Mouse (Mus musculus): ENCODE data around the gene Kcna5. TPM values are rescaled to one million over a fixed set of nuclear protein-coding genes. Genes with fewer than 3 reads are reported as not detected.

Gene Kcna5
- total and polyA plus RNA-seq, 2 experiments from 2014 or later: 3.4 to 4.8 TPM

DNA sequence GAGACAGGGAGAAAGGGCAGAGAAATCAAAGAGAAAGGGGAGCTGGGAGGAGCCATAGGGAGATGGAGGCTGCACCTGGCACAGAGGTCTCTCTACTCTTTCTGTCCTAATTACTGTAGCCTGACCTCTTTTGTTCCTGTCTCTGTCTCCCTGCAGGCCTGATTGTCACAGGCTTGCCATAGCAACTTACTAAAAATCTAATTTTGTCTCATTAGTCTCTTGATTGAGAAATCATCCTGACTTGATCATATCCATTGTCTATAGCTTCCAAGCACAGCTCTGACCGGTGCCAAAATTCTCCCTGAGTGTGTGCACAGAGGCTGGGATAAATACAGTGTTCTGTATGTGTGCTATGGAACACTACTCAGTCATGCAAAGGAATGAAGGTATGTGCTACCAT, 25.5 kb upstream of the Kcna5 start:
- no peaks in the 10 kb centered on the region for H3K27me3 ChIP-seq (ENCODE audit: insufficient read depth, low read length)

GRCm38 (mm10) chr6:126560036-126560435, 24.8 kb upstream of the Kcna5 start:
- Histone ChIP-seq H3K4me2 (ENCODE audit: low read depth, low read length) (no peak overlapping the region), H3K4me3 (ENCODE audit: low read length) (no peak overlapping the region)
- DNase-seq (ENCODE audit: low spot score): peak; percentile 50

More for the DNA sequence above, 25.5 kb upstream of the Kcna5 start:
- Histone ChIP-seq H3K4me2 (ENCODE audit: low read depth, low read length) (no peak overlapping the region), H3K9ac (replicated peaks; ENCODE audit: low read length) (no peak overlapping the region), H3K36me3 (ENCODE audit: insufficient read depth, low read length) (no peaks in the 10 kb centered on the region), H3K9me3 (ENCODE audit: low read length) (no peaks in the 10 kb centered on the region), H3K4me3 (ENCODE audit: low read length) (no peak overlapping the region), H3K4me1 (ENCODE audit: insufficient read depth, low read length) (no peaks in the 10 kb centered on the region), H3K27ac (peak overlapping the region; percentile 41; the same call in 1 of the 2 replicates)
- ATAC-seq: no peak
- TF ChIP-seq CTCF (IDR thresholded peaks at IDR 0.05; ENCODE audit: low read depth): no peak
- DNase-seq (ENCODE audit: low spot score): no peak
- WGBS: 50% methylated on average over 1 of the region's 1 CpGs

DNA sequence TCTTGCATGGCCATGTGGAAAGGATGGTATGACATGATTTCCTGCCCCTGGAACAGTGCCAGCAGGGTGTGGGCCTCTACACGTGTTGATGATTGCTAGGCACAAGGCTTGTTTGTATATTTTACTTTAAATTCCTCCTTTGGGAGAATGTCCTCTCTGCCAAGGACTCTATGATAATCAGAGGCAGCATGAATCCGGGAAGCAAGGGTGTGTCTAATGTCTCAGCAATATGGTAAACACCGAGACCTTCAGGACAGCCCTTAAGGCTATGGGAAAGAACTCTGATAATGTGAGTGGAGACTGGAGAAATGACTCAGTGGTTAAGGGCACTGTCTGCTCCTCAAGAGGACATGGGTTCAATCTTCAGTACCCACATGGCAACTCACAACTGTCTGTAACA, 23.1 kb upstream of the Kcna5 start:
- no peak for TF ChIP-seq CTCF (IDR thresholded peaks at IDR 0.05; ENCODE audit: low read depth)
- H3K27me3 ChIP-seq (ENCODE audit: insufficient read depth, low read length): no peaks in the 10 kb centered on the region
- DNase-seq (ENCODE audit: low spot score) (no peak), ATAC-seq (no peak)
- H3K4me3 ChIP-seq (ENCODE audit: low read length): no peak overlapping the region
- no peaks in the 10 kb centered on the region for H3K4me1 ChIP-seq (ENCODE audit: insufficient read depth, low read length)
- no peaks in the 10 kb centered on the region for H3K36me3 ChIP-seq (ENCODE audit: insufficient read depth, low read length)
- H3K27ac ChIP-seq: no peak overlapping the region
- 66% methylated on average over 3 of the region's 3 CpGs for WGBS
- H3K9me3 ChIP-seq (ENCODE audit: low read length): no peaks in the 10 kb centered on the region
- H3K9ac ChIP-seq (replicated peaks; ENCODE audit: low read length): no peak overlapping the region
- H3K4me2 ChIP-seq (ENCODE audit: low read depth, low read length): no peak overlapping the region

More at GRCm38 (mm10) chr6:126560036-126560435, 24.8 kb upstream of the Kcna5 start:
- Histone ChIP-seq H3K27me3 (ENCODE audit: insufficient read depth, low read length) (no peaks in the 10 kb centered on the region), H3K9ac (replicated peaks; ENCODE audit: low read length) (no peak overlapping the region), H3K27ac (peak overlapping the region; percentile 41; the same call in 1 of the 2 replicates), H3K9me3 (ENCODE audit: low read length) (no peaks in the 10 kb centered on the region), H3K36me3 (ENCODE audit: insufficient read depth, low read length) (no peaks in the 10 kb centered on the region), H3K4me1 (ENCODE audit: insufficient read depth, low read length) (no peaks in the 10 kb centered on the region)
- 20% methylated on average over 8 of the region's 8 CpGs for WGBS
- TF ChIP-seq CTCF (IDR thresholded peaks at IDR 0.05; ENCODE audit: low read depth): no peak
- peak; percentile 13; the same call in 1 of the 2 replicates for ATAC-seq

- no peaks in the 10 kb centered on the region for H3K36me3 ChIP-seq (ENCODE audit: insufficient read depth, low read length)
- peak; percentile 70 for DNase-seq (ENCODE audit: low spot score)
- ATAC-seq: peak; percentile 81
- no peak overlapping the region for H3K4me3 ChIP-seq (ENCODE audit: low read length)
- no peaks in the 10 kb centered on the region for H3K9me3 ChIP-seq (ENCODE audit: low read length)
- H3K9ac ChIP-seq (replicated peaks; ENCODE audit: low read length): no peak overlapping the region
- H3K4me1 ChIP-seq (ENCODE audit: insufficient read depth, low read length): no peaks in the 10 kb centered on the region
- no peak overlapping the region for H3K27ac ChIP-seq
- no peaks in the 10 kb centered on the region for H3K27me3 ChIP-seq (ENCODE audit: insufficient read depth, low read length)
- TF ChIP-seq CTCF (IDR thresholded peaks at IDR 0.05; ENCODE audit: low read depth): peak; percentile 77
- H3K4me2 ChIP-seq (ENCODE audit: low read depth, low read length): no peak overlapping the region
- WGBS: 22% methylated on average over 9 of the region's 9 CpGs
Measured at GRCm38 (mm10) chr6:126553812-126554211, 18.6 kb upstream of the Kcna5 start.

GRCm38 (mm10) chr6:126551862-126552395, 16.7 kb upstream of the Kcna5 start:
- H3K4me3 ChIP-seq (ENCODE audit: low read length): no peak overlapping the region
- DNase-seq (ENCODE audit: low spot score): peak; percentile 85
- H3K9me3 ChIP-seq (ENCODE audit: low read length): no peaks in the 10 kb centered on the region
- H3K4me1 ChIP-seq (ENCODE audit: insufficient read depth, low read length): no peaks in the 10 kb centered on the region
- no peaks in the 10 kb centered on the region for H3K27me3 ChIP-seq (ENCODE audit: insufficient read depth, low read length)
- H3K27ac ChIP-seq: no peak overlapping the region
- WGBS: 18% methylated on average over 9 of the region's 9 CpGs
- H3K36me3 ChIP-seq (ENCODE audit: insufficient read depth, low read length): no peaks in the 10 kb centered on the region
- H3K4me2 ChIP-seq (ENCODE audit: low read depth, low read length): no peak overlapping the region
- ATAC-seq: peak; percentile 71
- peak; percentile 99 for TF ChIP-seq CTCF (IDR thresholded peaks at IDR 0.05; ENCODE audit: low read depth)
- no peak overlapping the region for H3K9ac ChIP-seq (replicated peaks; ENCODE audit: low read length)

DNA sequence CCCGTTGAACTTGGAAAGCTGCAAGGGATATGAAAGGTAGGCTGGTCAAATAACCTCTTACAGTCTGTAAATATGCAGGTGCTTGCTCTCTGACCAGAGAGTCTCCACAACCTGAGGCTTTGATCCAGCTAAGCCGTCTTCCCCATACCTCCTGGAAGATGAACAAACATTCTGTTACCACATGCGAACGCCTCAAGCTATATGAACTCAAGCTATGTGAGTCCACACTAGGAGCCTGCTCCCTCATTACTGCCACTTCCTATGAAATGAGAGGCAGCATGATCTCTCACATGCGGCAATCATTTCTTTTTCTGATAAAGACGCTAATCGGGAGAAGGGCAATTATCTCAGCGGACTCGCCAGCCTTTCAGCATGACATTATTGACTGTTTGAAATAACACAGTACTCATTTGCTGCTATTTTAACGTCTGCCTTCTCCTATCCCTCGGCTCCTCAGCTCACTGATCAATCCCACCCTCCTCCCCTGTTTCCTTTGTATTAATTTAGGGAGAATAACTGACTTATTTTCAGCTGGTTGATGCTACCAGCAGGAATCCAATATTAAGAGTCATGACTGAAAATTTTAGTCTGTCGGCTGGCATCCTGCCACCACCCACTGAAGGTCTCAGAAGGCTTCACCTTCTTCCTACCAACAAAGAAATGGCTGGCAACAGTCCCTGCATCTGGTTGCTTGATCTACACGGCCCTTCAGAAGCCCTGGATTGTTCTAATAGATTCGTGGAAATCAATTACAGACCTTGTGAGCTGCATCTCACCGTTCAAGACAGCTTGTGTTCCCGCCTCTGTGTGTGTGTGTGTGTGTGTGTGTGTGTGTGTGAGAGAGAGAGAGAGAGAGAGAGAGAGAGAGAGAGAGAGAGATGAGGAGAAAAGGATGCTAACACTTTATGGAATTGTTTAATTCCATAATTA, 9.2 kb upstream of the Kcna5 start:
- WGBS: 45% methylated on average over 16 of the region's 16 CpGs
- Histone ChIP-seq H3K4me1 (ENCODE audit: insufficient read depth, low read length) (no peaks in the 10 kb centered on the region), H3K4me2 (ENCODE audit: low read depth, low read length) (no peak overlapping the region), H3K36me3 (ENCODE audit: insufficient read depth, low read length) (no peaks in the 10 kb centered on the region), H3K9me3 (ENCODE audit: low read length) (no peaks in the 10 kb centered on the region), H3K9ac (replicated peaks; ENCODE audit: low read length) (no peak overlapping the region), H3K27me3 (ENCODE audit: insufficient read depth, low read length) (no peaks in the 10 kb centered on the region), H3K27ac (no peak overlapping the region), H3K4me3 (ENCODE audit: low read length) (no peak overlapping the region)
- no peak for TF ChIP-seq CTCF (IDR thresholded peaks at IDR 0.05; ENCODE audit: low read depth)
- DNase-seq (ENCODE audit: low spot score): peak; percentile 33
- no peak for ATAC-seq

Data from hindbrain, postnatal 0 days (tissue).